Mouse (Mus musculus) small intestine, adult 2 months (tissue): ENCODE data around the gene Tbp.

Source experiments
- CTCF ChIP-seq: fragments of 200-500 bp; IDR thresholded peaks from 2 replicates; pipeline ENCODE4 v1.5.1; 2012; ENCODE audit warnings: low read depth, mild to moderate bottlenecking, control low read depth, inconsistent platforms, low read length, moderate library complexity, mixed read lengths; ENCODE audit not compliant: insufficient replicate concordance, insufficient read length; ENCODE audit errors: extremely low read depth
- POLR2A ChIP-seq: fragments of 200-500 bp; IDR thresholded peaks from 2 replicates; pipeline ENCODE4 v1.6.1; 2012; ENCODE audit warnings: low read depth, mild to moderate bottlenecking, control low read depth, inconsistent platforms, low read length, moderate library complexity

DNA sequence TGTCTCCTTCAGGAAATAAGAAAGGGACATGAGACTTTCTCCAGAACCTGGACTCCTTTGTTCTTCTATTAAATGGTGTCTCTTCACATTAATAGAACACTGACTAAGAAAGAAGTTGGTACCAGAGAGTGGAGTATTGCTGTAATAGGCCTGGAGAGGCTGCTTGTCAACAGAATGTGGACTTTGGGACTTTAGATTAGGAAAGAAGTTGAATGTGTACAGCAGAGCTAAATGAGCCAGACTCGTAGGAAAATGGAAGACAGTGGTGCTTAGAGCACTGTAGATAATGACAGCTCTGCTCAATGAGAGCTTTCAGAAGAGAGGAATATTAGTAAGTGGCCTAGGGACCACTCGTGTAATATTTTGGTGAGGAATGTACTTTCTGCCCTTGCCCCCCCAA, 43.1 kb upstream of the Tbp start:
- TF ChIP-seq CTCF (no peak), POLR2A (no peak)
